Comparison of ENCODE assay signal across 8 mouse cellular contexts in the genomic region with DNA sequence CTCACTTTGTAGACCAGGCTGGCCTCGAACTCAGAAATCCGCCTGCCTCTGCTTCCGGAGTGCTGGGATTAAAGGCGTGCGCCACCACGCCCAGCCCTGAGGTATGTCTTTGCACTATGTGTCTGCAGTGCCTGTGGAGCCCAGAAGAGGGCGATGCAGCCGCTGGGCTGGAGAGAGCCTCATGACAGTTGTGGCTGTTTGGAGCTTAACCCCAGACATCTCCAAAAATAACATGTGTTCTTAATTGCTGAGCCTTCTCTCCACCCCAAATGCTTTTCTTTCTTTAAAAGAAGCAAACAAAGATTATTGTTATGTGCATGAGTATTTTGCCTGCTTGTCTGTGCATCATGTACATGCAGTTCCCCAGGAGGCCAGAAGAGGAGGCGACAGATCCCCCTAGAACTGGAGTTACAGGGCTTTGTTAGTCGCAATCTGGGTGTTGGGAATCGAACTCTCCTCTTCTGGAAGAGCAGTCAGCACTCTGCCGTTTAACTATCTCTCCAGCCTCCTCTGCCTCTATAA. TPM values are rescaled to one million over a fixed set of nuclear protein-coding genes. Genes with fewer than 3 reads are reported as not detected.
DNase-seq lines count a peak whose midpoint lies in the region; ATAC-seq and TF ChIP-seq lines count a peak whose summit lies in the region.

No protein-coding gene starts in this region.

- no peaks in the 10 kb centered on the region for H3K9me3 ChIP-seq in ES-E14 (ENCODE audit: control insufficient read depth, insufficient read depth, low read depth, low read length)
- H3K9me3 ChIP-seq in heart, embryonic 14.5 days (ENCODE audit: control insufficient read depth, low read length): no peaks in the 10 kb centered on the region

- WGBS in heart, embryonic 14.5 days: 77% methylated on average over 12 of the region's 12 CpGs

- peaks cover 6% of the 10 kb centered on the region for H3K36me3 ChIP-seq in ES-E14 (ENCODE audit: control insufficient read depth, insufficient read depth, low read length, poor library complexity, severe bottlenecking)
- H3K36me3 ChIP-seq in heart, embryonic 14.5 days (ENCODE audit: control insufficient read depth, insufficient read depth, low read length): peaks cover 29% of the 10 kb centered on the region
- no peaks in the 10 kb centered on the region; the same call in 1 of the 2 replicates for H3K36me3 ChIP-seq in splenic B cell, adult 2 months (ENCODE audit: control insufficient read depth, insufficient read depth, low read length, poor library complexity, severe bottlenecking)

- in situ Hi-C loops in ES-E14 (cut with MboI; ENCODE audit: low sequenced_read_pairs in 2 of 2, unreplicated experiment in 2 of 2): no loop called here

- H3K4me3 ChIP-seq in ES-E14 (ENCODE audit: insufficient read depth in 1 of 2, low read depth in 1 of 2, low read length in 2 of 2, poor library complexity in 1 of 2, severe bottlenecking in 1 of 2): peak overlapping the region; percentile 84 to 88; a peak in 3 of 4 replicates
- H3K4me3 ChIP-seq in heart, embryonic 14.5 days (ENCODE audit: control insufficient read depth in 1 of 2, insufficient read depth in 1 of 2, low read depth in 1 of 2, low read length in 2 of 2): peak overlapping the region; percentile 39 to 63

- no peak overlapping the region for H3K27ac ChIP-seq in ES-E14 (ENCODE audit: insufficient read depth, low read depth, low read length, poor library complexity, severe bottlenecking)
- H3K27ac ChIP-seq in heart, embryonic 14.5 days (replicated peaks in 1 of 2; ENCODE audit: control insufficient read depth in 1 of 2, insufficient read depth in 1 of 2, low read depth in 2 of 2, low read length in 2 of 2): peak overlapping the region in 1 of 2 experiments; percentile 96; a peak in 1 of 4 replicates

- DNase-seq in CD4-positive, CD25-positive, alpha-beta regulatory T cell, adult 2 months (ENCODE audit: low read depth, low spot score): peak; percentile 71
- peak; percentile 73 for DNase-seq in ES-E14 (ENCODE audit: low read depth, low spot score)
- peak; percentile 67 for DNase-seq in kidney, postnatal 14 days
- peak; percentile 64 for DNase-seq in splenic B cell, adult 2 months (ENCODE audit: low read depth, low spot score)

- no peak for ATAC-seq in CD4-positive, CD25-positive, alpha-beta regulatory T cell, adult 4 months
- ATAC-seq in common myeloid progenitor, adult 5-6 weeks (replicated peaks; ENCODE audit: low read depth, poor library complexity, severe bottlenecking): peak; percentile 45; the same call in 1 of the 2 replicates
- ATAC-seq in heart, embryonic 14.5 days (ENCODE audit: insufficient number of reproducible peaks, insufficient read depth, low FRiP score, low read depth): no peak
- ATAC-seq in megakaryocyte-erythroid progenitor cell, adult 5-6 weeks (replicated peaks; ENCODE audit: low FRiP score, low TSS enrichment, poor library complexity, severe bottlenecking): peak; percentile 56

- peaks cover 3 to 7% of the 10 kb centered on the region in 2 experiments; a peak in 3 of 4 replicates for H3K4me1 ChIP-seq in ES-E14 (ENCODE audit: control insufficient read depth in 2 of 2, insufficient read depth in 2 of 2, low read length in 2 of 2, poor library complexity in 1 of 2)
- peaks cover 4 to 9% of the 10 kb centered on the region in 2 experiments; a peak in 2 of 4 replicates for H3K4me1 ChIP-seq in heart, embryonic 14.5 days (ENCODE audit: control insufficient read depth in 2 of 2, insufficient read depth in 2 of 2, low read length in 2 of 2)

- H3K27me3 ChIP-seq in heart, embryonic 14.5 days (ENCODE audit: control insufficient read depth, insufficient read depth, low read length): no peaks in the 10 kb centered on the region
- H3K27me3 ChIP-seq in splenic B cell, adult 2 months (ENCODE audit: control insufficient read depth, insufficient read depth, low read length, poor library complexity, severe bottlenecking): no peaks in the 10 kb centered on the region

- H3K9ac ChIP-seq in ES-E14 (ENCODE audit: insufficient read depth, low read depth, low read length, poor library complexity, severe bottlenecking): peak overlapping the region; percentile 36; the same call in 1 of the 2 replicates
- H3K9ac ChIP-seq in heart, embryonic 14.5 days (ENCODE audit: low read length): peak overlapping the region; percentile 52

- peak overlapping the region; percentile 74 for H3K4me2 ChIP-seq in heart, embryonic 14.5 days (ENCODE audit: low read length)

TF ChIP-seq in ES-E14, 5 proteins besides CTCF, POLR2A, EP300 and RAD21:
- TF ChIP-seq HCFC1 (IDR thresholded peaks at IDR 0.05; ENCODE audit: borderline replicate concordance, insufficient read depth, low read length): no peak

RNA-seq across cellular contexts. Expression of a gene that starts 0.7 kb away (rescaled TPM):
- polyA plus RNA-seq in CD4-positive, CD25-positive, alpha-beta regulatory T cell, adult 4 months (2017; shearing (Covaris generic)): 10 to 100 TPM; 16.5 to 27.2 TPM
- 108 and 115 TPM in 2 replicates for total RNA-seq in ES-E14 (2012; rRNA removed)
- total RNA-seq in common myeloid progenitor, adult 5-6 weeks (2017): 32.2 and 37.9 TPM in 2 replicates
- 27.8 and 31.2 TPM in 2 replicates for polyA plus RNA-seq in heart, embryonic 14.5 days (2014; fragmentation: Nextera tagmentation; extraction: Ambion mirVana)
- total RNA-seq in megakaryocyte-erythroid progenitor cell, adult 5-6 weeks (2014; fragmentation: Nextera tagmentation): 69.0 and 84.8 TPM in 2 replicates
- total RNA-seq in megakaryocyte-erythroid progenitor cell, adult 5-6 weeks (2017): 19.1 and 22.1 TPM in 2 replicates

RNA-seq across cellular contexts. Expression of a gene that starts 1.0 kb away (rescaled TPM):
- 10 to 100 TPM; 40.4 to 50.6 TPM for polyA plus RNA-seq in CD4-positive, CD25-positive, alpha-beta regulatory T cell, adult 4 months (2017; shearing (Covaris generic))
- 69.9 and 70.2 TPM in 2 replicates for total RNA-seq in ES-E14 (2012; rRNA removed)
- total RNA-seq in common myeloid progenitor, adult 5-6 weeks (2017): 35.2 and 59.8 TPM in 2 replicates
- 86.3 and 94.5 TPM in 2 replicates for polyA plus RNA-seq in heart, embryonic 14.5 days (2014; fragmentation: Nextera tagmentation; extraction: Ambion mirVana)
- total RNA-seq in megakaryocyte-erythroid progenitor cell, adult 5-6 weeks (2014; fragmentation: Nextera tagmentation): 135 and 148 TPM in 2 replicates
- 39.0 and 61.3 TPM in 2 replicates for total RNA-seq in megakaryocyte-erythroid progenitor cell, adult 5-6 weeks (2017)

RNA-seq across cellular contexts. Expression of a gene that starts 8.7 kb away (rescaled TPM):
- polyA plus RNA-seq in CD4-positive, CD25-positive, alpha-beta regulatory T cell, adult 4 months (2017; shearing (Covaris generic)): not detected
- total RNA-seq in ES-E14 (2012; rRNA removed): 3.4 and 4.4 TPM in 2 replicates
- total RNA-seq in common myeloid progenitor, adult 5-6 weeks (2017): not detected in 2 replicates
- 5.3 and 7.8 TPM in 2 replicates for polyA plus RNA-seq in heart, embryonic 14.5 days (2014; fragmentation: Nextera tagmentation; extraction: Ambion mirVana)
- not detected in 2 replicates for total RNA-seq in megakaryocyte-erythroid progenitor cell, adult 5-6 weeks (2014; fragmentation: Nextera tagmentation)
- not detected in 2 replicates for total RNA-seq in megakaryocyte-erythroid progenitor cell, adult 5-6 weeks (2017)

RNA-seq across cellular contexts. Expression of a gene that starts 18.8 kb away (rescaled TPM):
- polyA plus RNA-seq in CD4-positive, CD25-positive, alpha-beta regulatory T cell, adult 4 months (2017; shearing (Covaris generic)): 10 to 100 TPM; 89.0 to 91.7 TPM
- 1.8 and 1.9 TPM in 2 replicates for total RNA-seq in ES-E14 (2012; rRNA removed)
- 5.8 and 13.0 TPM in 2 replicates for total RNA-seq in common myeloid progenitor, adult 5-6 weeks (2017)
- polyA plus RNA-seq in heart, embryonic 14.5 days (2014; fragmentation: Nextera tagmentation; extraction: Ambion mirVana): 1.3 and 1.4 TPM in 2 replicates
- 35.8 and 48.2 TPM in 2 replicates for total RNA-seq in megakaryocyte-erythroid progenitor cell, adult 5-6 weeks (2014; fragmentation: Nextera tagmentation)
- total RNA-seq in megakaryocyte-erythroid progenitor cell, adult 5-6 weeks (2017): 8.5 and 23.5 TPM in 2 replicates

RNA-seq across cellular contexts. Expression of a gene that starts 19.0 kb away (rescaled TPM):
- polyA plus RNA-seq in CD4-positive, CD25-positive, alpha-beta regulatory T cell, adult 4 months (2017; shearing (Covaris generic)): not detected
- 0.36 and 0.90 TPM in 2 replicates for total RNA-seq in ES-E14 (2012; rRNA removed)
- total RNA-seq in common myeloid progenitor, adult 5-6 weeks (2017): not detected in 2 replicates
- polyA plus RNA-seq in heart, embryonic 14.5 days (2014; fragmentation: Nextera tagmentation; extraction: Ambion mirVana): 0.34 and 0.58 TPM in 2 replicates
- not detected in 2 replicates for total RNA-seq in megakaryocyte-erythroid progenitor cell, adult 5-6 weeks (2014; fragmentation: Nextera tagmentation)
- total RNA-seq in megakaryocyte-erythroid progenitor cell, adult 5-6 weeks (2017): 0.61 TPM in 1 of 2 replicates, not detected in the other

Comparison
In these comparisons a context has a peak if more than half of its experiments do, and no peak if none do; other contexts are left out.
1. ATAC-seq: peak in common myeloid progenitor, adult 5-6 weeks (single experiment) and megakaryocyte-erythroid progenitor cell, adult 5-6 weeks (single experiment); none in CD4-positive, CD25-positive, alpha-beta regulatory T cell, adult 4 months (single experiment) and heart, embryonic 14.5 days (single experiment).
2. Peak in every context shown above with its lines, with median percentiles within 50 percentile points of each other: DNase-seq.